Mouse (Mus musculus): ENCODE data around the gene Emc3. TPM values are rescaled to one million over a fixed set of nuclear protein-coding genes. Genes with fewer than 3 reads are reported as not detected.
A peak's percentile ranks its signal among the peaks of the same experiment; 100 is the strongest.

Emc3 gene
- polyA plus RNA-seq (2014; fragmentation: Nextera tagmentation; extraction: Ambion mirVana) = 111 and 116 TPM in 2 replicates

DNA sequence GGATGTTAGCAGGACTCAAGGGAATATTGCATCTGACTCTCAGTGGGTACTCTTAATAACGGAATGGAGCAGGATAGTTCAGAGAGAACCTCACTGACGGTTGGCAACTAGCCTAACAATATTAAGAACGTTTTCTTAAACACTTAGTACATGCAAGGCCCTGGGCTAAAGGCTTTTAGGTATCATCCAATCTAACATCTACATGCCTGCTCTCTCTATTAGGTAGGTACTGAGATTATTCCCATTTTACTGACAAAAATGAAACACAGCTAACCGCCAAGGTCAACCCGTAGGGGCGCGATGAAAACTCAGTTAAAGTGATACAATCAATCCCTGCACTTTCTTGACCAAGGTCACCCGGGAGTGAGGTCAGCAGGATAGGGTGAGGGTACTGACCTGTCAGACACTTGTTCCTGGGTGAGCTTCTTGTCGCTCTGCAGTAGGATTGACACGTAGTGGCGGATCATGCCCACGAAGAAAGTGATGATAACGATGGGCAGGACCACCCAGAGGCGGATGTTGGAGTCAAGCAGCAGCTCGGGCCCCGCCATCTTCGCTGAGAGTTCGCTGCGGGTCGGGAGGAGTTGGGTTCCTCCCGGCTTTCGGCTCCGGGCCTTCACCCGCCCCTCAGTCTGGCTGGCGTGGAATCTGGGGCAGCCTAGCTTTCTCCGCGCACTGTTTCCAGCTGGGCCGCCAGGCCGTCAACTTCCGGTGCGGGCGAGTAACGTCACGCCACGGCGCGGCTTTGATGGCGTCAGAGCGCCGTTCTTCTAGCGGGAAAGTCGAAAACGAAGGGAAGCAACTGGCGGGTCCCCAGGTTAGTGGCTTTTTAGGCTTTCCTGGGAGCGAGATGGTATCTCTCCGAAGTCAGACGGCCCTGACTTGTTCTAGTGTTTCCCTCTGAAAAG lies at the start of gene Emc3, which contains the start of gene Fancd2:
Gene Emc3, minus strand, starts transcription at position 721 of the 908 bp plus-strand sequence.
Gene Fancd2, plus strand, starts transcription at position 751 of the 908 bp plus-strand sequence.
- Histone ChIP-seq H3K4me2 (ENCODE audit: low read depth, low read length) (peak within 1 kb of the TSS; percentile 80), H3K27ac (ENCODE audit: low read depth, low read length) (peak within 1 kb of the TSS; percentile 78), H3K36me3 (ENCODE audit: control insufficient read depth, insufficient read depth, low read length) (no peaks in the 10 kb centered on the region), H3K9me3 (ENCODE audit: control insufficient read depth, low read length) (no peaks in the 10 kb centered on the region), H3K4me1 (ENCODE audit: control insufficient read depth, insufficient read depth, low read length) (peaks cover 14% of the 10 kb centered on the region), H3K9ac (replicated peaks; ENCODE audit: low read depth, low read length) (peak within 1 kb of the TSS; percentile 56), H3K4me3 (ENCODE audit: low read depth, low read length) (peak within 1 kb of the TSS; percentile 90), H3K27me3 (ENCODE audit: control insufficient read depth, insufficient read depth, low read length) (no peaks in the 10 kb centered on the region)
- ATAC-seq (ENCODE audit: low read depth) = peak; percentile 95
- 1% methylated on average over 47 of the region's 47 CpGs for WGBS

DNA sequence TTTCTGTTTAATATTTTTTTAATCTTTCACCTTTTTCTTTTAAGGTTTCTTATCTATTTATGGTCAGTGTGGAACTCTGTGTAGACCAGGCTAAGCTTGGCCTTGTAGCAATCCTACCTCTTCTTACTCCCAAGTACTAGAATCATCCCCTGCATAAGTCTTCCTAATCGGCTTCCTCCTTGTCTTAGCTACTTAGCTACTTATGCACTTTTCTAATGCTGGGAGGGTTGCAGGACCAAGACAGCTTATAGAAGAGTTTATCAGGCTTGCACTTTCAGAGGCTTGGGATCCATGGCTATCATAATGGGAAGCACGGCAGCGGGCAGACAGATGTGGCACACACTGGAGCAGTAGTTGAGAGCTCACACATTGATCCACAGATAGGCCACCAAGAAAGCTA lies 47.9 kb upstream of the Emc3 start:
- Histone ChIP-seq H3K9ac (replicated peaks; ENCODE audit: low read depth, low read length) (no peak overlapping the region), H3K4me1 (ENCODE audit: control insufficient read depth, insufficient read depth, low read length) (no peaks in the 10 kb centered on the region), H3K4me3 (ENCODE audit: low read depth, low read length) (no peak overlapping the region), H3K27me3 (ENCODE audit: control insufficient read depth, insufficient read depth, low read length) (no peaks in the 10 kb centered on the region), H3K4me2 (ENCODE audit: low read depth, low read length) (no peak overlapping the region), H3K27ac (ENCODE audit: low read depth, low read length) (no peak overlapping the region), H3K36me3 (ENCODE audit: control insufficient read depth, insufficient read depth, low read length) (no peaks in the 10 kb centered on the region), H3K9me3 (ENCODE audit: control insufficient read depth, low read length) (no peaks in the 10 kb centered on the region)
- no peak for ATAC-seq (ENCODE audit: low read depth)
- WGBS = 98% methylated on average over 3 of the region's 3 CpGs

DNA sequence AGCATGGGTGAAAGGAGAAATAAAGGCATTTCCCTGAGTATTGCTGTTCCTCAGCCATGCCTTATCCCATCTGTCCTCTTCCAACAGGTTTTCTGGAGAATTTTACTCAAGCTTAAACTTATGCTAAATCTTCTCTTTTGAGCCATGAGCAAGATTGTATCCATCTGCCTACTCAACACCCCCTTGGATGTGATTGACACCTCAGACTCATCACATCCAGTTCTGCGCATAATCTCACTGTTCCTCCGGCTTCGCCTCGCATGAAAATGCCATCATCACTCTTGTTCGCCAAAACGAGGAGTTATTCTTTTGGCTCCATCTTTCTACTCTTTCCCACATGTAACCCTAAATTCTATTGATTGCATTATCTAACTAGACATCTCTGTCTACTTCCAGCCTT lies 44.6 kb upstream of the Emc3 start:
- Histone ChIP-seq H3K36me3 (ENCODE audit: control insufficient read depth, insufficient read depth, low read length) (no peaks in the 10 kb centered on the region), H3K9ac (replicated peaks; ENCODE audit: low read depth, low read length) (no peak overlapping the region), H3K4me1 (ENCODE audit: control insufficient read depth, insufficient read depth, low read length) (no peaks in the 10 kb centered on the region), H3K4me3 (ENCODE audit: low read depth, low read length) (no peak overlapping the region), H3K27me3 (ENCODE audit: control insufficient read depth, insufficient read depth, low read length) (no peaks in the 10 kb centered on the region), H3K4me2 (ENCODE audit: low read depth, low read length) (no peak overlapping the region), H3K27ac (ENCODE audit: low read depth, low read length) (no peak overlapping the region), H3K9me3 (ENCODE audit: control insufficient read depth, low read length) (no peaks in the 10 kb centered on the region)
- 98% methylated on average over 6 of the region's 6 CpGs for WGBS
- ATAC-seq (ENCODE audit: low read depth) = no peak

DNA sequence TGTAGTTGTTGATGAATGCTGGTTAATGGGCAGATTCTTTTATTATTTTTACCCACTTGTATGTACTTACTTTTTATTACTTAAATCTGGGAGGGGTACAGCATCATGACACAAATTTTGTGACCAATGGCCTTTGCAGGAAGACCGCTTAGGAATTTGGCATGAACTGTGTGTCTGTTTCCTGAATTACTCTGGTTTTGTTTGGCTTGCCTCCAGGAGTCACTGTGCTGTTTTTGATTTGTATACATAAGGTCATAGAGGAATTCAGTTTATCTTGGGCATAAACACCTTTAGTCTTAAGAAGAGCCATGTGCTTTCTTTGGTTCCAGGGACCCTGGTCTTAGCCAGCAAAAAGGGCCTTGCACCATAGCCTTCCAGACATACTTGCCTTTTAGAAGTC lies 33.1 kb upstream of the Emc3 start:
- Histone ChIP-seq H3K4me3 (ENCODE audit: low read depth, low read length) (no peak overlapping the region), H3K9ac (replicated peaks; ENCODE audit: low read depth, low read length) (no peak overlapping the region), H3K36me3 (ENCODE audit: control insufficient read depth, insufficient read depth, low read length) (no peaks in the 10 kb centered on the region), H3K4me2 (ENCODE audit: low read depth, low read length) (no peak overlapping the region), H3K27me3 (ENCODE audit: control insufficient read depth, insufficient read depth, low read length) (no peaks in the 10 kb centered on the region), H3K27ac (ENCODE audit: low read depth, low read length) (no peak overlapping the region), H3K9me3 (ENCODE audit: control insufficient read depth, low read length) (no peaks in the 10 kb centered on the region), H3K4me1 (ENCODE audit: control insufficient read depth, insufficient read depth, low read length) (no peaks in the 10 kb centered on the region)
- no peak for ATAC-seq (ENCODE audit: low read depth)
- 86% methylated on average over 1 of the region's 1 CpGs for WGBS

DNA sequence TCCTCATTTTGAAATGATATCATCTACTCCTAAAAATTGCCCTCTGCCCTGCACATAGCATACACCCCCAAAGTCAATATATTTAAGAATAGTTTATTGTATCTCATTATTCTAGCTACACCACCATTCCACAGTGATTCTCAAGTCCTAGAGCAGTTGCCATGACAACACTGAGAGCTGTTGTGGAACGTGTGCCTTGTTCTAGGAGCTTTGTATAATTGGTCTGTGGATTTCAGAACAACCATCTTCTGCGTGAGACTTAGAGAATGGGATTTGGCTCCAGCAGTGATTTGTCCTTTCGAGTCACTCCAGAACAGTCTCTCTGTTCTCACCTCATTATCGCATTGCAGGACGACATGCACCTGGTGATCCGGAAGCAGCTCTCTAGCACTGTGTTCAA lies 28.3 kb upstream of the Emc3 start:
- Histone ChIP-seq H3K4me1 (ENCODE audit: control insufficient read depth, insufficient read depth, low read length) (no peaks in the 10 kb centered on the region), H3K9ac (replicated peaks; ENCODE audit: low read depth, low read length) (no peak overlapping the region), H3K4me3 (ENCODE audit: low read depth, low read length) (no peak overlapping the region), H3K36me3 (ENCODE audit: control insufficient read depth, insufficient read depth, low read length) (no peaks in the 10 kb centered on the region), H3K9me3 (ENCODE audit: control insufficient read depth, low read length) (no peaks in the 10 kb centered on the region), H3K4me2 (ENCODE audit: low read depth, low read length) (no peak overlapping the region), H3K27me3 (ENCODE audit: control insufficient read depth, insufficient read depth, low read length) (no peaks in the 10 kb centered on the region), H3K27ac (ENCODE audit: low read depth, low read length) (no peak overlapping the region)
- WGBS = 67% methylated on average over 6 of the region's 6 CpGs
- ATAC-seq (ENCODE audit: low read depth) = no peak

DNA sequence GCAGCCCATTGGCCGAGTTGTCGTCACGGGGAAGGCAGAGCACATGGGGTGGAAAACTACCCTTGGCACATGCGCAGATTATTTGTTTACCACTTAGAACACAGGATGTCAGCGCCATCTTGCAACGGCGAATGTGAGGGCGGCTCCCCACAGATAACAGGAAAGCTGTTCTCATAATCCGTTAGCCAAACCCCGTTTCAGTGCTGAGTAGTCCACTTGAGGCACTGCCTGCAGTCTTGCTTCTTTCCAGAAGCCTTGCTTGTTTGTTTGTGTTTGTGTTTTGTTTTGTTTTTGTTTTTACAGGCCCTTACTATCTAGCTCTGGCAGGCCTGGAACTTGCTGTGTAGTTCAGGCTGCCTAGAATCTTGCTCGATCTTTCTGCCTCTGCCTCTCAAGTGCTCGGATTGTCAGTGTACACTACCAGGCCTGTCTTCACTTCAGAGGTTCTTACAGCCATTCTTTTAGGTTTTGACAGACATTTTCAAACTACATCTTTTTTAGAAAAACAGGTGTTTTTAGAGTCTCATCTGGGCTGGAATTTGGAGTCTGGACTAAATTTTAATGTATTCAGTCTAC lies 12.5 kb upstream of the Emc3 start:
- Histone ChIP-seq H3K4me3 (ENCODE audit: low read depth, low read length) (no peak overlapping the region), H3K9ac (replicated peaks; ENCODE audit: low read depth, low read length) (no peak overlapping the region), H3K4me1 (ENCODE audit: control insufficient read depth, insufficient read depth, low read length) (no peaks in the 10 kb centered on the region), H3K36me3 (ENCODE audit: control insufficient read depth, insufficient read depth, low read length) (no peaks in the 10 kb centered on the region), H3K27ac (ENCODE audit: low read depth, low read length) (no peak overlapping the region), H3K9me3 (ENCODE audit: control insufficient read depth, low read length) (no peaks in the 10 kb centered on the region), H3K27me3 (ENCODE audit: control insufficient read depth, insufficient read depth, low read length) (no peaks in the 10 kb centered on the region), H3K4me2 (ENCODE audit: low read depth, low read length) (no peak overlapping the region)
- ATAC-seq (ENCODE audit: low read depth) = no peak
- 96% methylated on average over 8 of the region's 12 CpGs for WGBS

DNA sequence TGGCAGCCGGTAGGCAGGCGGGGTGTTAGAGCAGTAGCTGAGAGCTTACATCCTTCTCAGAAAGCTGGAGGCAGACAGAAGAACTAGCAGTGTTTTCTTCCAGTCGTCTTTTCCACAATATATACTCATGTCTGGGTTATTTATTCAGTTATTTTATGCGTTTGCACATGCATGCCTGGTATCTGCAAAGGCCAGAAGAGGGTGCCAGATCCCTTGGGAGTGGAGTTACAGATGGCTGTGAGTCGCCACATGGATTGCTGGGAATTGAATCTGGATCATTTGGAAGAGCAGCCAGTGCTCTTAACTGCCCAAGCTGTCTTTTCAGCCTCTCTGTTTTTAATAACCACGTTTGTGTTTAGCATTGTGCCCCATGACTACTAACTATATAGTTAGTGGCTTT lies 10.2 kb upstream of the Emc3 start:
- Histone ChIP-seq H3K27ac (ENCODE audit: low read depth, low read length) (no peak overlapping the region), H3K27me3 (ENCODE audit: control insufficient read depth, insufficient read depth, low read length) (no peaks in the 10 kb centered on the region), H3K9me3 (ENCODE audit: control insufficient read depth, low read length) (no peaks in the 10 kb centered on the region), H3K36me3 (ENCODE audit: control insufficient read depth, insufficient read depth, low read length) (no peaks in the 10 kb centered on the region), H3K4me1 (ENCODE audit: control insufficient read depth, insufficient read depth, low read length) (no peaks in the 10 kb centered on the region), H3K9ac (replicated peaks; ENCODE audit: low read depth, low read length) (no peak overlapping the region), H3K4me2 (ENCODE audit: low read depth, low read length) (no peak overlapping the region), H3K4me3 (ENCODE audit: low read depth, low read length) (no peak overlapping the region)
- ATAC-seq (ENCODE audit: low read depth) = no peak
- 88% methylated on average over 6 of the region's 6 CpGs for WGBS

DNA sequence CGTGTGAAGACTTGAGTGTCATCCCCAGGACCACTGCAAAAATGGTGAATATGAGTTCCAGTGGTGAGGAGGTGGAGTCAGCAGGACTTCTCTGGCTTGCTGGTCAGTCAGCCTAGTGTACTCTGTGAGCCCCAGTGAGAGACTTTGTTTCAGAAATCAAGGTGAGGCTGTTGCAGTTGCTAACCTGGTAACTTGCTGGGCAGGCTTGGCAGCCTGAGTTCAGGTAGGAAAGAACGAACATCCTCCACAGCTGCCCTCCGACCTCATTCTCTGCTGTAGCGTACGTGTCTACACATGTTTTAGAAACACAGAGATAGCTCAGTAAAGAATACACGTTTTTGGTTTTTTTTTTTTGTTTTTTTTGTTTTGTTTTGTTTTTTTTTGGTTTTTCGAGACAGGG lies 3.4 kb upstream of the Emc3 start:
- 88% methylated on average over 7 of the region's 7 CpGs for WGBS
- peaks cover 11% of the 10 kb centered on the region for H3K4me1 ChIP-seq (ENCODE audit: control insufficient read depth, insufficient read depth, low read length)
- no peak overlapping the region for H3K4me3 ChIP-seq (ENCODE audit: low read depth, low read length)
- no peak overlapping the region for H3K4me2 ChIP-seq (ENCODE audit: low read depth, low read length)
- no peak for ATAC-seq (ENCODE audit: low read depth)
- H3K27me3 ChIP-seq (ENCODE audit: control insufficient read depth, insufficient read depth, low read length) = no peaks in the 10 kb centered on the region
- no peaks in the 10 kb centered on the region for H3K9me3 ChIP-seq (ENCODE audit: control insufficient read depth, low read length)
- H3K27ac ChIP-seq (ENCODE audit: low read depth, low read length) = no peak overlapping the region
- no peak overlapping the region for H3K9ac ChIP-seq (replicated peaks; ENCODE audit: low read depth, low read length)
- H3K36me3 ChIP-seq (ENCODE audit: control insufficient read depth, insufficient read depth, low read length) = no peaks in the 10 kb centered on the region

DNA sequence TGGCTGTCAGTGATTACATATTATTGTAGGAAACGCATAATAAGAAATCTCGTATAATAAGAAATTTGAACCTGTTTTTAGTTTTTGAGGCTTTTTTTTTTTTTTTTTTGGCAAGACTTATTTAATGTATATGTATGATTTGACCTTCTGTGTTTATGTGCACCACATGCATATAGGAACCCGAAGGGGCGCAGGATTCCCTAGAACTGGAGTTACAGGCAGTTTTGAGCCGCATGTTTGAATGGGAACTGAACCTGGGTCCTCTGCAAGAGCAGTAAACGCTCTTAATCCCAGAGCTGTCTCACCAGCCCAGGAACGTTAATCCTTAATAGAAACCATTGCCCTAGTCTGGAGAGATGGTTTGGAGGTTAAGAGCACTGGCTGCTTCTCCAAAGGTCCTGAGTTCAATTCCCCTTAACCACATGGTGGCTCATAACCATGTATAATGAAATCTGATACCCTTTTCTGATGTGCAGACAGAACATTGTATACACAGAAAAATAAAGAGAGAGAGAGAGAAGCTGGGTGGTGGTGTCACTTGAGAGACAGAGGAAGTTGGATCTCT lies 470 bp upstream of the Emc3 start:
- Histone ChIP-seq H3K36me3 (ENCODE audit: control insufficient read depth, insufficient read depth, low read length) (no peaks in the 10 kb centered on the region), H3K27ac (ENCODE audit: low read depth, low read length) (no peak overlapping the region), H3K9me3 (ENCODE audit: control insufficient read depth, low read length) (no peaks in the 10 kb centered on the region), H3K9ac (replicated peaks; ENCODE audit: low read depth, low read length) (no peak overlapping the region), H3K4me2 (ENCODE audit: low read depth, low read length) (peak overlapping the region; percentile 80), H3K27me3 (ENCODE audit: control insufficient read depth, insufficient read depth, low read length) (no peaks in the 10 kb centered on the region), H3K4me1 (ENCODE audit: control insufficient read depth, insufficient read depth, low read length) (peaks cover 14% of the 10 kb centered on the region), H3K4me3 (ENCODE audit: low read depth, low read length) (peak overlapping the region; percentile 90)
- no peak for ATAC-seq (ENCODE audit: low read depth)
- WGBS = 7% methylated on average over 7 of the region's 7 CpGs

Data from neural tube, embryonic 14.5 days (tissue).